Comparison of ENCODE assay signal across 10 mouse cellular contexts in the genomic region with DNA sequence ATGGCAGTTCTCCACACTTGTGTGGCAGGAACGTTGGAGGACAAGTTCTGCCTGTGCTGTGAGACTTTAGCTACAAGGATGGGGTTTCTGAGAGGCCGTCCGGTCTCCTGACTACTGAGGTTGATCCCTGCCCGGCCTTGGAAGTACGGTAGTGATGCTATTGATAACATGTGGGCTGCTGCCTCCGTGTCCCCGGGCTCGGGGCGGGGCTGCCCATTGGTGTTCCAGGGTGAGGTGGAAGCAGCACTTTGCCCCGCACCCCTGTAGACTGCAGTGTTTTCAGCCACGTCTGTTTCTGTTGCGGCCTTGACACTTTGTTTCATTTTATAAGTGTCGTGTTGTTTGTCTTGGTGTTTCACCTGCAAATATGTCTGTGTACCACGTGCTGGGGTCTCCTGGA. TPM values are rescaled to one million over a fixed set of nuclear protein-coding genes. Genes with fewer than 3 reads are reported as not detected.
A peak's percentile ranks its signal among the peaks of the same experiment; 100 is the strongest.
DNase-seq lines count a peak whose midpoint lies in the region; ATAC-seq and TF ChIP-seq lines count a peak whose summit lies in the region.
"Had no signal": no experiment of that assay in that cellular context is flagged by ENCODE, and none has a peak within 500 bp of the region (broad histone marks: within the 10 kb centered on the region; RNA-seq: fewer than 3 reads in every experiment).

No protein-coding gene starts in this region.

- H3K4me3 ChIP-seq in heart, embryonic 10.5 days: no peak overlapping the region
- no peak overlapping the region for H3K4me3 ChIP-seq in lung, embryonic 14.5 days (ENCODE audit: low read depth, low read length)
- no peak overlapping the region for H3K4me3 ChIP-seq in heart, postnatal 0 days (ENCODE audit: low read depth, low read length)
- H3K4me3 ChIP-seq in testis, adult 2 months (ENCODE audit: control insufficient read depth, low read depth, low read length): no peak overlapping the region
- H3K4me3 ChIP-seq: forebrain, embryonic 13.5 days had no signal

- WGBS in heart, embryonic 10.5 days: 79% methylated on average over 14 of the region's 14 CpGs
- 70% methylated on average over 14 of the region's 14 CpGs for WGBS in lung, embryonic 14.5 days
- 82% methylated on average over 14 of the region's 14 CpGs for WGBS in heart, postnatal 0 days

- TF ChIP-seq POLR2A in testis, adult 2 months (IDR thresholded peaks at IDR 0.05; ENCODE audit: control insufficient read depth, low read depth, low read length): no peak

- DNase-seq in heart, embryonic 10.5 days (ENCODE audit: low spot score): no peak
- no peak for DNase-seq in heart, postnatal 10 days
- DNase-seq in lung, embryonic 14.5 days: no peak
- no peak for DNase-seq in lung, postnatal 25 days (ENCODE audit: low spot score)
- no peak for DNase-seq in heart, postnatal 0 days (ENCODE audit: low spot score)
- no peak for DNase-seq in layer of hippocampus, adult 9-10 months (ENCODE audit: low spot score)
- no peak for DNase-seq in adipocyte (ENCODE audit: low spot score)
- DNase-seq: gastrocnemius, postnatal 36 days had no signal

- TF ChIP-seq EP300 in heart, postnatal 0 days (IDR thresholded peaks at IDR 0.05; ENCODE audit: low read depth): no peak

- H3K36me3 ChIP-seq in heart, embryonic 10.5 days: peaks cover 13% of the 10 kb centered on the region
- peaks cover 25% of the 10 kb centered on the region for H3K36me3 ChIP-seq in lung, embryonic 14.5 days (ENCODE audit: insufficient read depth)
- H3K36me3 ChIP-seq in heart, postnatal 0 days (replicated peaks; ENCODE audit: control insufficient read depth, insufficient read depth, low read length): peaks cover 25% of the 10 kb centered on the region; the same call in 1 of the 2 replicates
- H3K36me3 ChIP-seq in testis, adult 2 months (ENCODE audit: control insufficient read depth, insufficient read depth, low read length): no peaks in the 10 kb centered on the region

- no peaks in the 10 kb centered on the region for H3K9me3 ChIP-seq in heart, embryonic 10.5 days
- H3K9me3 ChIP-seq in lung, embryonic 14.5 days (ENCODE audit: low read depth, low read length): no peaks in the 10 kb centered on the region
- no peaks in the 10 kb centered on the region for H3K9me3 ChIP-seq in heart, postnatal 0 days (replicated peaks; ENCODE audit: control insufficient read depth, low read length)
- H3K9me3 ChIP-seq: forebrain, embryonic 13.5 days had no signal

- ATAC-seq in lung, embryonic 14.5 days (ENCODE audit: insufficient read depth): no peak
- ATAC-seq in heart, postnatal 0 days (ENCODE audit: insufficient read depth, low read depth): no peak
- ATAC-seq: forebrain, embryonic 13.5 days had no signal

- intact Hi-C loops in heart, postnatal 10 days (cut with DNase I): loop anchor here (5.0 kb wide), 1 partner anchor 35 kb away; no protein-coding TSS in a partner anchor

- no peak for TF ChIP-seq CTCF in lung, embryonic 14.5 days (IDR thresholded peaks at IDR 0.05; ENCODE audit: low read depth)
- no peak for TF ChIP-seq CTCF in heart, postnatal 0 days (IDR thresholded peaks at IDR 0.05; ENCODE audit: low read depth)
- no peak for TF ChIP-seq CTCF in testis, adult 2 months (IDR thresholded peaks at IDR 0.05; ENCODE audit: control insufficient read depth, insufficient read depth, insufficient replicate concordance, low read depth, low read length)

- H3K4me1 ChIP-seq in heart, embryonic 10.5 days: peaks cover 63% of the 10 kb centered on the region
- peaks cover 7% of the 10 kb centered on the region for H3K4me1 ChIP-seq in lung, embryonic 14.5 days (ENCODE audit: insufficient read depth)
- H3K4me1 ChIP-seq in heart, postnatal 0 days (ENCODE audit: control insufficient read depth, insufficient read depth): peaks cover 39% of the 10 kb centered on the region
- H3K4me1 ChIP-seq in testis, adult 2 months (ENCODE audit: control insufficient read depth, insufficient read depth, low read length): peaks cover 8% of the 10 kb centered on the region

- no peak overlapping the region for H3K4me2 ChIP-seq in lung, embryonic 14.5 days
- H3K4me2 ChIP-seq in heart, postnatal 0 days (ENCODE audit: low read depth, low read length): no peak overlapping the region
- H3K4me2 ChIP-seq: forebrain, embryonic 13.5 days had no signal

- 0 out of 2 replicates have a peak overlapping the region, but pooled peaks have one; percentile 37 for H3K27ac ChIP-seq in heart, embryonic 10.5 days
- H3K27ac ChIP-seq in lung, embryonic 14.5 days (ENCODE audit: low read depth): peak overlapping the region; percentile 28; the same call in 1 of the 2 replicates
- H3K27ac ChIP-seq in heart, postnatal 0 days (ENCODE audit: low read depth): peak overlapping the region; percentile 72; the same call in 1 of the 2 replicates
- H3K27ac ChIP-seq in testis, adult 2 months (ENCODE audit: control insufficient read depth, insufficient read depth, low read depth, low read length): peak overlapping the region; percentile 10; the same call in 1 of the 2 replicates
- H3K27ac ChIP-seq: forebrain, embryonic 13.5 days had no signal

- H3K9ac ChIP-seq in lung, embryonic 14.5 days: no peak overlapping the region
- no peak overlapping the region for H3K9ac ChIP-seq in heart, postnatal 0 days (replicated peaks; ENCODE audit: low read depth, low read length)
- H3K9ac ChIP-seq: forebrain, embryonic 13.5 days had no signal

- no peaks in the 10 kb centered on the region for H3K27me3 ChIP-seq in heart, embryonic 10.5 days (ENCODE audit: insufficient read depth, poor library complexity, severe bottlenecking)
- H3K27me3 ChIP-seq in lung, embryonic 14.5 days (ENCODE audit: insufficient read depth, low read length): no peaks in the 10 kb centered on the region
- no peaks in the 10 kb centered on the region for H3K27me3 ChIP-seq in heart, postnatal 0 days (ENCODE audit: control insufficient read depth, insufficient read depth, low read length)
- no peaks in the 10 kb centered on the region for H3K27me3 ChIP-seq in testis, adult 2 months (ENCODE audit: control insufficient read depth, insufficient read depth, low read length)
- H3K27me3 ChIP-seq: forebrain, embryonic 13.5 days had no signal

RNA-seq across cellular contexts. Expression of a gene that starts 21.9 kb away (rescaled TPM):
- polyA plus RNA-seq in heart, embryonic 10.5 days (2016; fragmentation: Nextera tagmentation; extraction: Ambion mirVana): 46.2 and 56.0 TPM in 2 replicates
- total RNA-seq in heart, postnatal 10 days (2021): 10 to 100 TPM; 79.2 to 91.1 TPM
- 44.3 and 46.2 TPM in 2 replicates for polyA plus RNA-seq in lung, embryonic 14.5 days (2014; fragmentation: Nextera tagmentation; extraction: Ambion mirVana)
- total RNA-seq in heart, postnatal 0 days (2014; rRNA removed; ENCODE audit: low replicate concordance): 62.1 and 71.6 TPM in 2 replicates
- 36.4 and 38.0 TPM in 2 replicates for polyA plus RNA-seq in heart, postnatal 0 days (2015; fragmentation: Nextera tagmentation; extraction: Ambion mirVana)
- polyA plus RNA-seq in testis, adult 2 months (2012; rRNA removed): 133 and 153 TPM in 2 replicates

Comparison
In these comparisons a context has a peak if more than half of its experiments do, and no peak if none do; other contexts are left out.
1. H3K27ac ChIP-seq: peak in every context shown above with its lines; median percentile 72 in heart, postnatal 0 days; 37 in heart, embryonic 10.5 days; 28 in lung, embryonic 14.5 days; 10 in testis, adult 2 months.